ENCODE assay signal across 51 mouse cellular contexts in the genomic region with DNA sequence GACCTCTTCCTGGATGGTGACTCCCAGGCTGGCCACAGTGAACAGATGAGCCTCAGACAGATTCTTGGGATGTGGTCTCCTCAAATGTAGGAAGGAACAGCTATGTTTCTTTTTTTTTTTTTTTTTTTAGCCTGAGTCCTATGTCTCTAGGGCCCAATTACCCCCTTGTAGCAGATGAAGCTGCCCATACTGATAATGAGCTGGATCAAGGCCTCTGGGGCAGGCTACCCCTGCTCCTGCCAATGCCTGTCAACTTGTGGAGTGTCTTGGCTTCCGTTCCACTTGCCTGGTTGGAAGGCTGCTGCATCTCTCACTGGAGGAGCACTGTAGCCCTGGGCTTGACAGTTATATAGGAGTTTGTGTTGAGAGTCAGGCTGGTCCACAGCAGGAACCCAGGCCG. TPM values are rescaled to one million over a fixed set of nuclear protein-coding genes. Genes with fewer than 3 reads are reported as not detected.
"Had no signal": no experiment of that assay in that cellular context is flagged by ENCODE, and none has a peak within 500 bp of the region (broad histone marks: within the 10 kb centered on the region; RNA-seq: fewer than 3 reads in every experiment).

TSS of gene Olfr1415 (minus strand) at position 101 of the 400 bp plus-strand sequence.

- H3K4me2 ChIP-seq: heart, embryonic 12.5 days; heart, embryonic 13.5 days; heart, embryonic 15.5 days; hindbrain, embryonic 12.5 days; hindbrain, embryonic 13.5 days; hindbrain, embryonic 14.5 days; hindbrain, embryonic 15.5 days; intestine, embryonic 15.5 days; kidney, embryonic 15.5 days had no signal

- DNase-seq: heart, postnatal 10 days; heart, postnatal 14 days; heart, postnatal 36 days; heart, postnatal 4 days; kidney, adult 11 months; kidney, adult 18-20 months; kidney, adult 2 months; kidney, adult 8-10 months; kidney, adult 9 months; kidney, postnatal 10 days; kidney, postnatal 14 days; kidney, postnatal 25 days; kidney, postnatal 36 days; kidney, postnatal 4 days; layer of hippocampus, adult 9-11 months; layer of hippocampus, postnatal 36 days had no signal

- H3K9ac ChIP-seq: heart, embryonic 12.5 days; heart, embryonic 13.5 days; heart, embryonic 15.5 days; hindbrain, embryonic 12.5 days; hindbrain, embryonic 13.5 days; hindbrain, embryonic 14.5 days; hindbrain, embryonic 15.5 days; intestine, embryonic 15.5 days; kidney, embryonic 15.5 days had no signal

- H3K4me1 ChIP-seq: heart, embryonic 12.5 days; heart, embryonic 13.5 days; heart, embryonic 15.5 days; hindbrain, embryonic 10.5 days; hindbrain, embryonic 12.5 days; hindbrain, embryonic 13.5 days; hindbrain, embryonic 15.5 days; intestine, embryonic 15.5 days; kidney, embryonic 15.5 days had no signal

- H3K9me3 ChIP-seq: heart, embryonic 15.5 days; hindbrain, embryonic 15.5 days; intestine, embryonic 15.5 days; kidney, embryonic 15.5 days had no signal

- H3K27ac ChIP-seq: heart, embryonic 13.5 days; heart, embryonic 15.5 days; hindbrain, embryonic 10.5 days; hindbrain, embryonic 12.5 days; hindbrain, embryonic 13.5 days; hindbrain, embryonic 14.5 days; hindbrain, embryonic 15.5 days; hindbrain, postnatal 0 days; intestine, embryonic 15.5 days; kidney, embryonic 15.5 days; kidney, postnatal 0 days; layer of hippocampus, adult 2 months; left cerebral cortex, adult 2 months had no signal

- H3K36me3 ChIP-seq: heart, embryonic 12.5 days; heart, embryonic 13.5 days; heart, embryonic 15.5 days; hindbrain, embryonic 10.5 days; hindbrain, embryonic 12.5 days; hindbrain, embryonic 13.5 days; hindbrain, embryonic 15.5 days; intestine, embryonic 15.5 days; kidney, embryonic 15.5 days had no signal

- ATAC-seq: hindbrain, embryonic 16.5 days; hindbrain, postnatal 0 days; inflammation-experienced regulatory T-cells, adult 6 months; intestine, embryonic 15.5 days; intestine, embryonic 16.5 days; intestine, postnatal 0 days had no signal

- H3K4me3 ChIP-seq: heart, embryonic 12.5 days; heart, embryonic 13.5 days; heart, embryonic 15.5 days; hindbrain, embryonic 10.5 days; hindbrain, embryonic 12.5 days; hindbrain, embryonic 13.5 days; hindbrain, embryonic 15.5 days; intestine, embryonic 15.5 days; kidney, embryonic 15.5 days; layer of hippocampus, adult 2 months; left cerebral cortex, adult 2 months had no signal

- H3K27me3 ChIP-seq: heart, embryonic 12.5 days; hindbrain, embryonic 12.5 days; hindbrain, embryonic 13.5 days; hindbrain, embryonic 15.5 days; intestine, embryonic 15.5 days; kidney, embryonic 15.5 days had no signal

RNA-seq across cellular contexts. Expression of gene Olfr1415, which starts in this region (rescaled TPM):
- total RNA-seq: heart, postnatal 10 days; heart, postnatal 14 days; heart, postnatal 25 days; heart, postnatal 36 days; heart, postnatal 4 days; hematopoietic stem cell, adult 5-6 weeks; hindbrain, postnatal 0 days; layer of hippocampus, adult 18-20 months; layer of hippocampus, adult 2 months; layer of hippocampus, adult 8-10 months; layer of hippocampus, postnatal 10 days; layer of hippocampus, postnatal 14 days; layer of hippocampus, postnatal 25 days; layer of hippocampus, postnatal 36 days; left cerebral cortex, adult 18-20 months; left cerebral cortex, adult 2 months; left cerebral cortex, adult 8-10 months had no signal
- polyA plus RNA-seq: heart, embryonic 12.5 days; heart, embryonic 13.5 days; heart, embryonic 14.5 days; heart, embryonic 15.5 days; heart, embryonic 16.5 days; heart, postnatal 0 days; hindbrain, embryonic 10.5 days; hindbrain, embryonic 11.5 days; hindbrain, embryonic 12.5 days; hindbrain, embryonic 13.5 days; hindbrain, embryonic 14.5 days; hindbrain, embryonic 15.5 days; hindbrain, embryonic 16.5 days; hindbrain, postnatal 0 days; inflammation-experienced regulatory T-cells, adult 6 months; intestine, embryonic 14.5 days; intestine, embryonic 15.5 days; intestine, embryonic 16.5 days; intestine, postnatal 0 days; kidney, adult 2 months; kidney, embryonic 14.5 days; kidney, embryonic 15.5 days; kidney, embryonic 16.5 days; kidney, postnatal 0 days; large intestine, adult 2 months had no signal
